Mouse (Mus musculus) heart, adult 8-10 months (tissue): ENCODE results near the gene Slc30a2. TPM values are rescaled to one million over a fixed set of nuclear protein-coding genes. Genes with fewer than 3 reads are reported as not detected.
"Not testable (repeated sequence)": the region's sequence is repeated elsewhere in the genome, so short reads cannot be mapped to it uniquely, and the experiment has no call there.

Source experiments
- DNase-seq: peaks from one replicate; pipeline ENCODE4 v3.0.0; 2022; ENCODE audit warnings: low spot score
- total RNA-seq, 4 experiments: library from RNA; stranded (reverse); gene quantifications; 2 replicates each; pipeline ENCODE4 v1.2.4; 2022

The Slc30a2 gene
- total RNA-seq: under 1 TPM; 0.32 to 0.94 (median 0.55) TPM

DNA sequence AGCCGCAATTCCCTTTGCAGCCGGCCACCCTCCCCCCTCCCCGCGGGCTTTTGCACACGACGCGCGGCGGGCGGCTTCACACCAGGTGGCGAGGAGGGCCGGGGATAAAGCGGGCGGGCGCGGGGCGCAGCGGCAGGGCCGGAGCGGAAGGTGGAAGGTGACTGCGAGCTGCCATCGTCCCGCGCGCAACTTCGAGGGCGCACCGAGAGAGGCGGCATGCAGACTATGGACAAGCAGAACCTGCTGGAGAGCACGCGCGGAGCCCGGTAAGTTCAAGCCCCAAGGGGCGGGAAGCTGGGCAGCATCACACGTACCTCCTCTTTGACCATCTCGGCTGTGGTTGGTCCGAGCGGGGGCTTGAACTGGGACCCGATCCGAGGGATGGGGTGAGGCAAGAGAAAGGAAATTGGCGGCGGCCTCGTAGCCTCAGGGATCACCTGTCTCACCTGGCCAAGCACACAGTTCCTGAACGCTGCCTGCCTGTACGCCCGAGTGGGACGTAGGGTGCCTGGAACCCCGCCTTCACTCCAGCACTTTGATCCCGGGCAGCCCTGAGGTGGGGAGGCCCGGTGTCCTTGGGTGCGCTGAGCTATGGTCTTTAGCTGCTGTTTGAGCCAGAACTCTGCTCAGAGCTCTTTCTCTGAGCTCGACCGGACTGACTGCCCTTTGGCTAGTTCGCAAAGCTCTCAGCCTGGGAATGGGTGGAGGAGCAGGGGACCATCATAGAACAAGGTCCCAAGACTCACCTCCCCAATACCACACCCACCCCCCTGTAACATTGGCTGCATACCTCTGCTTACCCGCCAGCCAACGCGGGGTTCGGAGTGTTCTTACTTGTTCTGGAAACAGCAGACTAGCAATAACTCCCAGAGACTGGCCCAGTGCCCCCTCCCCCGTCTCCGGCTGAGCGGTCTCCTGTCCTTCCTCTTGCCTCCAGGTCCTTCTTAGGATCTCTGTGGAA, at the start of gene Slc30a2:
Gene Slc30a2 (plus strand): TSS at position 111 of the 961 bp plus-strand sequence.
- DNase-seq: no peak

- DNase-seq: peak; percentile 59
Measured at GRCm38 (mm10) chr4:134293692-134294163, 49.3 kb upstream of the Slc30a2 start.

GRCm38 (mm10) chr4:134296096-134296495, 46.9 kb upstream of the Slc30a2 start:
- DNase-seq: not testable (repeated sequence)

DNA sequence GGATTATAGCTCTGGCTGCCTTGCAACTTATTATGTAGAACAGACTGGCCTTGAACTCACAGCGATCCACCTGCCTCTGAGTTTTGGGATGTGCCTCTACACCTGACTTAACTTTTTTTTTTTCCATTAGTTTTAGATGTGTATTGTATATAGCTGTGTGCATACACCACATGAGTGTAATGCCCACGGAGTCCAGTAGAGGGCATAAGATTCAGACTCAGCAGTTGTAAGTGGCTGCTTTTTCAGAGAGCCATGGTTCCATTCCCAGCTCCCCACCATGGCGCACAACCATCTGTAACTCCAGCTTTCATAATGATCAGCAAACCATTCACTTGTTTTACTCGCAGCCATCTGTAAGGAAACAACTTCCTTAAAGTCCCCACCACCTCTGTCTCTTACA, 46.5 kb upstream of the Slc30a2 start:
- no peak for DNase-seq

- DNase-seq: no peak
Measured at GRCm38 (mm10) chr4:134297369-134297768, 45.6 kb upstream of the Slc30a2 start.

GRCm38 (mm10) chr4:134298626-134299497, 44.1 kb upstream of the Slc30a2 start:
- no peak for DNase-seq

DNA sequence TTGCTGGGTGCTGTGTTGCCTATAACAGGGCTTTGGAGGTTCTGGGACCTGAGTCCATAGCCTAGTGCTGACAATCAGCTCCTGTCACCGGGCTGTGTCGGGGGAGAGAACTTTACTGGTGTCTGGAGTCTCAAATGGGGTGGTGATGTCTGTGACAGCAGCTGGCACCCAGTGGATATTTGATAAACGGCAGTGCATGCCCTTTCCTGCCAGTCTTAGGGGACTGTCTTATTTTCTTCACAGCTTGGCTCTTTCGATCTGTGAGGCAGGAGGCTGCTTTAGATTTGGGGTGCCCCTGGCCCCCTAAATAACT, 43.5 kb upstream of the Slc30a2 start:
- no peak for DNase-seq

- DNase-seq: peak; percentile 69
Measured at GRCm38 (mm10) chr4:134300316-134300715, 42.7 kb upstream of the Slc30a2 start.

GRCm38 (mm10) chr4:134302084-134302483, 40.9 kb upstream of the Slc30a2 start:
- no peak for DNase-seq

DNA sequence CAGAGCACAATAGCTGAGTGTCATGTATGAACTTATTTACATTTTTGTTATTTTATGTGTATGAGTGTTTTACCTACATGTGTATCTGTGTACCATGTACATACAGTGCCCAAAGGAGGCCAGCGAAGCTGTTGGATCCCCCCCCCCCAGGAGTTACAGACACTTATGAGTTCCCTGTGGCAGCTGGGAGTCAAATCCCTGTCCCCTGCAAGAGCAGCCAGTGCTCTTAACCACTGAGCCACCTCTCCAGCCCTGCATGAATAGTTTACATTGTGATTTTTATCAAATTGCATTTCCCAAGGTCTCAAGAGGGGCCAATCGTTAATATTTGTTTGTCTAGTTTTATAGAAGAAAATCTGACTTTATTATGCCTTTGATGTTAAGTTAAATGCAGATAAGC, 36.0 kb upstream of the Slc30a2 start:
- DNase-seq: no peak

DNA sequence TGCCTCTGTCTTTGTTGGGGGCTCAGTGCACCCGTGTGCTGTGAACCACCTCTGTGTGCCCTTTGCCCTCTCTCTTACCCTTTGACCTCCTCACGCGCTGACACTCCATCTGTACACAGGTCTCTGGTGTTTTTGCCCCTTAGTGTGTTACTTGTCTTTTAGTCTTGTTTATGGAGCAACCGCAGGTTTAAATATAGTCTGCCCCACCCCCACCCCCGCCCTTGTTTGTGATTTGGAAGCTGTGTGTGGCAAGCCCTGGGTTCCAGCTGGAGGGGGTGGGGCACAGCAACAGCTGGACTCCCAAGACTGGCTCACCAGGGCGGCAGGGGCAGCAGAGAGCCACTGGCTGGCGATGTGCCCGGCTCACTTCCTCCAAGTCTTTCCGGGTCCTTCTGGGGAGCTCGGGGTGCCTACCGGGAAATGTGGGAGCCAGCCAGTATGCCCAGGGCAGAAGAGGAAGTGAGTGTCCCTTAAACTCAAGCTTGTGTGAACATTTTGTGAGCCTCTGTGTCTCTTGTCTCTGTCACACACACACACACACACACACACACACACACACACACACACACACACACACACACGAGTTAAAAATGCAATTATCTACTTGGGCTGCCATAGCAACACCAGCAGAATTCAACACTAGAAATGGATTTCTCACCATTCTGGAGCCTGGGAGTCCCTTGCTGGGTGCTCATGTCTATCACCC, 35.5 kb upstream of the Slc30a2 start:
- DNase-seq: peak; percentile 49

GRCm38 (mm10) chr4:134310106-134310505, 32.9 kb upstream of the Slc30a2 start:
- DNase-seq: no peak

DNA sequence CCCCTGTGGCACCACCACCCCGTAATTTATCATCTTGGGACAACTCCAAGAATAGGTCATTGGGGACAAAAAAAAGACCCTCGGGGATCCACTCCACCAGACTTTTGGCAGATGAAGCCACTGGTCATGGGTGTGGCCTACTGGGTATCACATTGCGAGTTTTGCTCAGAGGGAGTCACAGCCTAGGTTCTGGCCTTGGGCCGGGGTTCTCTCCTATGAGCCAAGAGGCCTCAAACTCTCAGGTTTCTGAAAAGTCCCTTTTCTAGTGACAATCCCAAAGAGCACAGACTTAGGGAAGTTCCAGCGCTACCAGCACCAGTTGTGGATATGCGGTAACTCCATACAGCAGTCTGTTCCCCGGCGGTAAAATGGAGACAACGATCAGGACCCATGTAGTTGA, 32.3 kb upstream of the Slc30a2 start:
- DNase-seq: no peak

DNA sequence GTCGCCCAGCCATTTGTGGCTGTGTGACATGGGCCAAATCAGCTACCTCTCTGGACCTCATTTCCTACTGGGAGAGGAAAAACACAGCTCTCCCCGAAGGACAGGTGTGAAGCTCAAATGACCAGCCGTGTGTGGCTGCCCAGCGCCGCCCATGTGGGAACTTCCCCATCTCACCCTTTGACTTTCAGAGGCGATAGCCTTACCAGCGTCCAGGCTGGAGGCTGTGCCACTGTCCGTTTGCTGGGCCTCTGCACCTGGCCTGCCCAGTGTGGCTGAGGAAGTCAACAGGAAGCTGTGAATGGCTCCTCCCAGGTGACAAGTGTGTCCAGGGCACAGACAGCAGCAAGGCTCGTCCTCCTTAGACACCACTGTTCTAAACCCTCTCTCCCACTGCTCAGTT, 31.2 kb upstream of the Slc30a2 start:
- no peak for DNase-seq

GRCm38 (mm10) chr4:134312341-134312740, 30.6 kb upstream of the Slc30a2 start:
- no peak for DNase-seq

DNA sequence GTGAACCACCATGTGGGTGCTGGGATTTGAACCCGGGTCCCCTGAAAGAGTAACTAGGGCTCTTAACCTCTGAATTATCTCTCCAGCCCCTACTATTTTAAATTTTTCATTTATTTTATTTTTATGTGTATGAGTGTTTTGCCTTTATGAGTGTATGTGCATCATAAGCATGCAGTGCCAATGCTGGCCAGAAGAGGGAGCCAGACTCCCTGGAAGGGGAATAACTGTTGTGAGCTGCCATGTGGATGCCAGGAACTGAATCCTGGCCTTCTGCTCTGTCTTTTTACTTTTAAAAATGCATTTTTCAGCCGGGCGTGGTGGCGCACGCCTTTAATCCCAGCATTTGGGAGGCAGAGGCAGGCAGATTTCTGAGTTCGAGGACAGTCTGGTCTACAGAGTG, 30.1 kb upstream of the Slc30a2 start:
- DNase-seq: no peak

DNA sequence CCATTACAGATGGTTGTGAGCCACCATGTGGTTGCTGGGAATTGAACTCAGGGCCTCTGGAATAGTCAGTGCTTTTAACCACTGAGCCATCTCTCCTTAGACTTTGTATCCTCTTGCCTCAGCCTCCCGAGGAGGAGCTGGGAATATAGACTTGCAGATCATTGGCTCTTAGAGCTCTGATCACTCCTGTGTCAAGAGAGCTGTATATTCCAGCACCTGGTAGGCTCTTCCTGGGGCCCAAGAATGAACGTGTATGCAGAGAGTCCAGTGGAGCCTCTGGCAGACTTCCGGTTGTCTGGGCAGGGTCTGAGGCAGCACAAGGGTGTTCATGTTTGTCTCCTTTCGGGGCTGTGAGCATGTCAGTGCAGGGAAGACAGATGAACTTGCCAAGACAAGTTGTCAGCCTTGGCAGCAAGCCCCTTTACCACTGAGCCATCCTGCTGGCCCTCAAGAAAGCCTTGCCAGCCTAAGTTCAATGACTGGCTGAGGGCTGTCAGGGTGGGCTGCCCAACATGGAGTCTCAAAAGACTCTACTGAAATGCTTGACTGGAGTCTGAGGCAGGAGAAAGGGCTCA, 28.8 kb upstream of the Slc30a2 start:
- no peak for DNase-seq

GRCm38 (mm10) chr4:134314876-134315275, 28.1 kb upstream of the Slc30a2 start, which contains the start of gene Trim63:
Gene Trim63 (plus strand): TSS chr4:134315120.
- peak; percentile 56 for DNase-seq

- peak; percentile 41 for DNase-seq
Measured at GRCm38 (mm10) chr4:134315470-134315869, 27.5 kb upstream of the Slc30a2 start.

DNA sequence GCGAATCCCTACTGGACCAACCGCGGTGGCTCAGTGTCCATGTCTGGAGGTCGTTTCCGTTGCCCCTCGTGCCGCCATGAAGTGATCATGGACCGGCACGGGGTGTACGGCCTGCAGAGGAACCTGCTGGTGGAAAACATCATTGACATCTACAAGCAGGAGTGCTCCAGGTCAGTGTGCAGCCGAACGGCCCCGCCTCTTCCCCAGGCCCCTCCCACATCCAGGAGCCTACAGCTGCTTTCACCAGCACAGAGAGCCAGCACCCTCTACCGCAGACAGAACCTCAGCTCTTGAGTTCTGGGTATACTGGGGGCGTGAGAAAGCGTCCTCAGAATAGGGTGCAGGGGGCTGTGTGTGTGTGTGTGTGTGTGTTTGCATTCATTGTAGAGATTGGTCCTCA, 26.6 kb upstream of the Slc30a2 start:
- no peak for DNase-seq

GRCm38 (mm10) chr4:134319074-134319473, 23.9 kb upstream of the Slc30a2 start:
- no peak for DNase-seq
